9 mouse cellular contexts compared by ENCODE assay signal in the genomic region with DNA sequence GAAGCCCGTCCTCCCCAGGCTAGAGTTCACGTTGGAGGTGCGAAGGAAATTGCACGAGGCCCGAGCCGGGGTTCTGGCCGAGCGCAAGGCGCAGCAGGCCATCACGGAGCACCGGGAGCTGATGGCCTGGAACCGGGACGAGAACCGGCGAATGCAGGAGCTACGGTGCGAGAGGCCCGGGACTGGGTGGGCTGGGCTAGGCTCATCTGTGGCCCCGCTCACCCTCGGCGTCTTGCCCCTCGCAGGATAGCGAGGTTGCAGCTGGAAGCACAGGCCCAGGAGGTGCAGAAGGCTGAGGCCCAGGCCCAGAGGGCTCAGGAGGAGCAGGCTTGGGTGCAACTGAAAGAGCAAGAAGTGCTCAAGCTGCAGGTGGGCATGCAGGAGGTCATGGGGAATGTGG. TPM values are rescaled to one million over a fixed set of nuclear protein-coding genes. Genes with fewer than 3 reads are reported as not detected.
A peak's percentile ranks its signal among the peaks of the same experiment; 100 is the strongest.
DNase-seq lines count a peak whose midpoint lies in the region; ATAC-seq and TF ChIP-seq lines count a peak whose summit lies in the region.
"Had no signal": no experiment of that assay in that cellular context is flagged by ENCODE, and none has a peak within 500 bp of the region (broad histone marks: within the 10 kb centered on the region; RNA-seq: fewer than 3 reads in every experiment).

No protein-coding gene starts in this region.

- H3K9me3 ChIP-seq in hindbrain, embryonic 14.5 days (ENCODE audit: control insufficient read depth, low read length) = no peaks in the 10 kb centered on the region
- no peaks in the 10 kb centered on the region for H3K9me3 ChIP-seq in midbrain, embryonic 13.5 days

- no peak for ATAC-seq in hindbrain, embryonic 14.5 days (ENCODE audit: low FRiP score)
- ATAC-seq in midbrain, embryonic 13.5 days = peak; percentile 49

- H3K4me3 ChIP-seq in kidney, adult 2 months (ENCODE audit: insufficient read depth, low read depth, low read length) = peak overlapping the region; percentile 86
- H3K4me3 ChIP-seq in hindbrain, embryonic 14.5 days (replicated peaks; ENCODE audit: low read length) = peak overlapping the region; percentile 95
- peak overlapping the region; percentile 96 for H3K4me3 ChIP-seq in midbrain, embryonic 13.5 days (replicated peaks)

- no peak for DNase-seq in kidney, adult 2 months
- no peak for DNase-seq in kidney, adult 18-20 months
- DNase-seq in urinary bladder, adult 2 months (ENCODE audit: low spot score) = peak; percentile 41
- no peak for DNase-seq in urinary bladder, postnatal 14 days (ENCODE audit: low spot score)
- no peak for DNase-seq in hindbrain, embryonic 14.5 days (ENCODE audit: low spot score)
- DNase-seq in thymus, postnatal 25 days = no peak
- no peak for DNase-seq in gastrocnemius, adult 18-20 months (ENCODE audit: low spot score)

- peak overlapping the region; percentile 10; the same call in 1 of the 2 replicates for H3K27ac ChIP-seq in kidney, adult 2 months (ENCODE audit: insufficient read depth, low read depth, low read length)
- H3K27ac ChIP-seq in hindbrain, embryonic 14.5 days = no peak overlapping the region
- peak overlapping the region; percentile 37; the same call in 1 of the 2 replicates for H3K27ac ChIP-seq in midbrain, embryonic 13.5 days

- H3K36me3 ChIP-seq in kidney, adult 2 months (ENCODE audit: control insufficient read depth, insufficient read depth, low read length) = no peaks in the 10 kb centered on the region
- H3K36me3 ChIP-seq in hindbrain, embryonic 14.5 days (replicated peaks; ENCODE audit: control insufficient read depth, insufficient read depth) = peaks cover 24% of the 10 kb centered on the region
- H3K36me3 ChIP-seq in midbrain, embryonic 13.5 days = peaks cover 24% of the 10 kb centered on the region

- peaks cover 11% of the 10 kb centered on the region; the same call in 1 of the 2 replicates for H3K4me1 ChIP-seq in kidney, adult 2 months (ENCODE audit: control insufficient read depth, insufficient read depth, low read length)
- H3K4me1 ChIP-seq in hindbrain, embryonic 14.5 days (replicated peaks; ENCODE audit: control insufficient read depth, insufficient read depth, low read length) = peaks cover 20% of the 10 kb centered on the region
- peaks cover 27% of the 10 kb centered on the region for H3K4me1 ChIP-seq in midbrain, embryonic 13.5 days (replicated peaks)

- H3K9ac ChIP-seq in hindbrain, embryonic 14.5 days = peak overlapping the region; percentile 95
- H3K9ac ChIP-seq in midbrain, embryonic 13.5 days (replicated peaks) = peak overlapping the region; percentile 96

- WGBS in kidney, adult 2 months = under 1% methylated on average over 23 of the region's 23 CpGs
- WGBS in hindbrain, embryonic 14.5 days = under 1% methylated on average over 16 of the region's 23 CpGs
- 1% methylated on average over 23 of the region's 23 CpGs for WGBS in midbrain, embryonic 13.5 days

- no peaks in the 10 kb centered on the region for H3K27me3 ChIP-seq in kidney, adult 2 months (replicated peaks; ENCODE audit: control insufficient read depth, insufficient read depth, low read length)
- no peaks in the 10 kb centered on the region for H3K27me3 ChIP-seq in hindbrain, embryonic 14.5 days (ENCODE audit: control insufficient read depth, insufficient read depth, low read length)
- no peaks in the 10 kb centered on the region for H3K27me3 ChIP-seq in midbrain, embryonic 13.5 days

- TF ChIP-seq POLR2A in kidney, adult 2 months (IDR thresholded peaks at IDR 0.05; ENCODE audit: low read depth, low read length) = no peak

- H3K4me2 ChIP-seq in hindbrain, embryonic 14.5 days (replicated peaks) = peak overlapping the region; percentile 88
- peak overlapping the region; percentile 95 for H3K4me2 ChIP-seq in midbrain, embryonic 13.5 days (replicated peaks)

- TF ChIP-seq CTCF in kidney, adult 2 months (conservative IDR thresholded peaks at IDR 0.05; ENCODE audit: insufficient read depth, insufficient read length, low read depth, low read length) = no peak

RNA-seq across cellular contexts. Expression of a gene that starts 0.5 kb away (rescaled TPM):
- 86.9 and 116 TPM in 2 replicates for polyA plus RNA-seq in kidney, adult 2 months (2012; rRNA removed)
- polyA plus RNA-seq in urinary bladder, adult 2 months (2012; rRNA removed) = 49.7 and 56.9 TPM in 2 replicates
- 96.8 and 107 TPM in 2 replicates for polyA plus RNA-seq in hindbrain, embryonic 14.5 days (2014; fragmentation: Nextera tagmentation; extraction: Ambion mirVana)
- 81.9 and 94.9 TPM in 2 replicates for polyA plus RNA-seq in midbrain, embryonic 13.5 days (2015; fragmentation: Nextera tagmentation; extraction: Ambion mirVana)
- 10 to 100 TPM; 45.8 to 46.0 TPM for total RNA-seq in gastrocnemius, adult 18-20 months (2021)

RNA-seq across cellular contexts. Expression of a gene that starts 11.9 kb away (rescaled TPM):
- not detected in 2 replicates for polyA plus RNA-seq in kidney, adult 2 months (2012; rRNA removed)
- not detected in 2 replicates for polyA plus RNA-seq in urinary bladder, adult 2 months (2012; rRNA removed)
- 0.87 TPM in 1 of 2 replicates, not detected in the other for polyA plus RNA-seq in hindbrain, embryonic 14.5 days (2014; fragmentation: Nextera tagmentation; extraction: Ambion mirVana)
- polyA plus RNA-seq in midbrain, embryonic 13.5 days (2015; fragmentation: Nextera tagmentation; extraction: Ambion mirVana) = not detected in 2 replicates
- total RNA-seq in gastrocnemius, adult 18-20 months (2021) = not detected
- total RNA-seq: adrenal gland, adult 18-20 months had no signal

RNA-seq across cellular contexts. Expression of a gene that starts 18.3 kb away (rescaled TPM):
- polyA plus RNA-seq in kidney, adult 2 months (2012; rRNA removed) = not detected in 2 replicates
- polyA plus RNA-seq in urinary bladder, adult 2 months (2012; rRNA removed) = not detected in 2 replicates
- polyA plus RNA-seq in hindbrain, embryonic 14.5 days (2014; fragmentation: Nextera tagmentation; extraction: Ambion mirVana) = not detected in 2 replicates
- polyA plus RNA-seq in midbrain, embryonic 13.5 days (2015; fragmentation: Nextera tagmentation; extraction: Ambion mirVana) = 0.88 TPM in 1 of 2 replicates, not detected in the other
- total RNA-seq in gastrocnemius, adult 18-20 months (2021) = not detected
- total RNA-seq: adrenal gland, adult 18-20 months had no signal
